Mouse (Mus musculus): ENCODE data around the gene Myt1l. TPM values are rescaled to one million over a fixed set of nuclear protein-coding genes. Genes with fewer than 3 reads are reported as not detected.

Myt1l gene
- total RNA-seq, 2 experiments from 2014 or later, result 4.5 to 6.7 TPM

DNA sequence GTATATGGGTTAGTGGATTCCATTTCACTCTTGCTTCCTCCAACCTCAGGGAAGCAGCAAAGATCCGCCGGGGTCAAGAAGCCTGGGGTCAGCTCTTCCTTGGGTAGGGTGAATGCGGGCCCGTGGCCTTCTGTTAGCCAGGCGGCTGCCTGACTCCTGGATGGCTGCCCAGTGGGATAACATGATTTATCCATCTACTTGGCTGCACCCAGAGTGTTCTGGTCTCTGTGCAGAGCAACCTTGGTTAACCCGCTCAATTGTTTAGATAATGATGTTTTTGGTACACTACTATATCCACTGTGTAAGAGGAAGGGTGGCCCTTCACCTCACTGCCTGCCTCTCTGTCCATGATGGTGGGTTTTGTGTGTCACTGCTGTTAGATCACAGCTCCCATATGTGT, 423.9 kb downstream of the Myt1l start:
- peak; percentile 34 to 54 for DNase-seq (ENCODE audit: low spot score in 2 of 2)

DNA sequence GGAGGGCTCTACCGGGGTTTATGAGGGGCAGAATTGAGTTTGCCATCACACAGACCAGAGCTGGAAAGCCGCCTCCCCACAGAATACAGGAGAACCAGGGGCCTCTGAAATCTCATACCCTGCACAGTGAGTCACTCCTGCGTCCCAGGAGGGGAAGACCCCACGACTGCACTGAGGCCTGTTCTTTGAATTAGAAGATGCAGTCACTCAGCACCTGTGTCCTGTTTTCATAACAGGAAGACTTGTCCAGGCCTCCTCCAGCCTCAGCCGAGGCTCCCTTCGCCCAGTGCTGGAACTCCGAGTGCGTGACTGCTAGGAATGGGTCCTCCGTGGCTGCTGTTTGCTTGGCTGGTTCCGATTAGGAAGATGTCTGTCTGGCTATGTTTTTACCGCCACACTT, 425.8 kb downstream of the Myt1l start:
- DNase-seq (ENCODE audit: low spot score in 2 of 2), result no peak

DNA sequence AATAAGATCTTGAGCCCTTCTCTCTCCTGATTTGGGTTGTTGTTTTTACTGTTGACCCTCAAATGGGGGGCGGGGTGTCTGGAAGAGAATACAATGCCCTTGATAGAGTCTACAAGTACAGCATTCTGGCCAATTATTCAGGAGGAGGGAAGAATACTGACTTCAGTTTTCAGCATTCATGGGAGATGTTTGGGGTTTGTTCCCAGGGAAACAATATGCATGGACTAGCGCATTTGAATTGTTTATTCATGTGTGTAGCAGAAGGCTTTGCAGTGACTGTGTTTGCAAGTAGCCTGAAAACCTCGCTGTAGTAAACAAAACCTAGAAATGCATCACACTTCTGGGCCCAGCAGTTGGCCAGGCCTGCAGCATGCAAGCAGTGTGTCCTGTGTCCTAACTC, 426.3 kb downstream of the Myt1l start:
- DNase-seq (ENCODE audit: low spot score in 2 of 2), result no peak

DNA sequence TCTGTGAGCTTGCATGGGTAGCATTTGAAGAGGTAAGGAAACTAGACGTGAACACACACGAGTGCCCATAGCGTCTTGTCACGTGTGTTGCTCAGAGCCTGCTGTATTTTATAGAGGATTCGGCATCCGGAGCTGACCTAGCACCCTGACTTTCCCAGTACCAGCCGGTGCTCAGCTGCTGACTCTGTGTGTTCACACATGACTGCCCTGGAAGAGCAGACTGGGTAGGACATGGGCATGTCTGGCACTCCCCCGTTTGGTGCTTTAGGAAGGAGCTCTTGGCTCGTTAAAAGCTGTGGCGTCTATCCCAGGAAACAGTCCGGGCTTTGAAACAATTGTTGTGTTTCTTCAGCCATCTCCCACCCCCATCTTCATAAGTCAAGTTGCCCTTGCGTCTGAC, 428.8 kb downstream of the Myt1l start:
- DNase-seq (ENCODE audit: low spot score in 2 of 2), result no peak

DNA sequence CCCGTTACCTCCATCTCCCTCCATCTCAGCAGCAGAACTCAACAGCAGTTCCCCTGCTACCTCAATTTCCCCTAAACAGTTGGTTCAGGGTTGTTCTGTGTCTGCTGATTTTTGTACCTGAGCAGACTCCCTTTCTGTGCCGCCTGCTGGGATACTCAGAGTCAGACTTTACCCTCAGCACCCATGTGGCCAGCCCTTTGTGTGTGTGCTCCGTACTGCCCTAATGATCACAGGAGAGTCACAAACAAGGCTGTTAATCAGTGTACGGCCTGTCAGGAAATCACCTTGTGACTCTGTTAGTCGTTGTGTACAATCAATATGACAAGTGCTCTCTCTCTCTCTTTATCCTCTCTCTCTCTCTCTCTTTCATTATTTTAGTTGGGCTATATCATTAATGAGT, 430.5 kb downstream of the Myt1l start:
- DNase-seq (ENCODE audit: low spot score in 2 of 2), result no peak

DNA sequence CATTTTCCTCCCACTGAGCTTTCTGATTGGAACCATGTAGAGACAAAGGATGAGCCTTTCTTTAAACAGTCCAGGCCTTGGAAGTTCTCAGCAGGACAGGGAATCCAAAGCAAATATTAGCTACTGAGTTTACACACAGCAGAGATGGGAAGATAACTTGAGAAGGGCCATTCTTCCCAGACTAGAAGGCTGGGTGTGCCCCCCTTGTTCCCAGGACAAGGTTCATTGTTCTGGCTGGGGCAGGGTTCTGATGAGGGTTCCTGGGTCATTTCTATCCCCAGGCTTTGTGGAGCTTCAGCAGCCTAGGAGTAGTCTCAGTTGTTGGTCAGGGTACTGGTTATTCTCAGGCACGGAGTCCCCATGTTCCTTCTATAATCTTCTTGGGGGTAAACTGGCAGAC, 432.9 kb downstream of the Myt1l start:
- DNase-seq (ENCODE audit: low spot score in 2 of 2), result no peak

DNA sequence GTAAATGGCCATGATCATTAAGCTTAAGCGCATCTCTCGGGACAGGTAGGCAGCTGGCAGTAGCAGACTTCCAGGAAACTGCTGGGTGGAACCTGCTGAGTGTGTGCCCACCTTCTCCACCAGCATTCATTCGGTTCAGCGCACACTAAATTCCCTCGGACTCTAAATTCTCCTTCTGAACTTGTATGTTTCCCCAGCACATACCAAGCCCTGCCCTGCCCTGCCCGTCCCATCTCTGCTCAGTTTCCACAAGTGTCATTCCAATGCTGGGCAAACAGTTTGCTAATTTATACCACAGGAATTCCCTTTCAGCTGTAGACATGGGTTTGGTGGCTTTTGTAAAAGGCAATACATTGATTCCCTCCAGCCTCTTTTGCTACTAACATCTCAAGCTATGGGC, 436.8 kb downstream of the Myt1l start:
- DNase-seq (ENCODE audit: low spot score in 2 of 2), result no peak

DNA sequence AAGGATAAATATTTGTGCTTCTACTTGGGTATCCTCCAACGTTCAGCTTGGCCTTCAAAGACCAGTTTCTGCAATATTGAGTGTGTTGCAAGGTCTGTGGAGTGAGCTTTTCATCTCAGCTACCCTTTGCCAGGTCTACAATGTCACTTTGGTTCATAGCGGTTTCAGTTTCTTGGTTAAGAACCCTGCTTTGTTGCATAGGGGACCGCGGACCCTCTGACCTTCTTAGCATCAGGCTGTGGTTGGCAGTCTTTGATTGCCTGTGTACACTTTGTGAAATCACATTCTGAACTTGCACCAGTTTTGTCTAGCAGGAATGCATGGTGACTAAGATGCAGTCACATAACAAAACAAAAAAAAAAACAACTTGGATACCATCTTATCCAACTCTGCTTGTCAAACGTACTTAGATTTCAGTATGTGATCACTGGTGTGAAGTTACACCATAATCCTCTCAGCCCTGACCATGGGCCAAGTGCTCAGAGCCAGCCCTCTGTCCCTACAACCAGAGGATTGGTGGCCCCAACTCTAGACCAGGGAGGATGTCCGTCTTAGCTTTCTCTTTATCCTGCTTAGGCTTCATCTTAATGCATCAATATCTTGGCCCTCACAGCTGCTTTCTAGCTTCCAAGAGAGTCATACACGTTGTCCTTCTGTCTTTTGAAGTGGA, 443.7 kb downstream of the Myt1l start:
- no peak for DNase-seq (ENCODE audit: low spot score in 2 of 2)

DNA sequence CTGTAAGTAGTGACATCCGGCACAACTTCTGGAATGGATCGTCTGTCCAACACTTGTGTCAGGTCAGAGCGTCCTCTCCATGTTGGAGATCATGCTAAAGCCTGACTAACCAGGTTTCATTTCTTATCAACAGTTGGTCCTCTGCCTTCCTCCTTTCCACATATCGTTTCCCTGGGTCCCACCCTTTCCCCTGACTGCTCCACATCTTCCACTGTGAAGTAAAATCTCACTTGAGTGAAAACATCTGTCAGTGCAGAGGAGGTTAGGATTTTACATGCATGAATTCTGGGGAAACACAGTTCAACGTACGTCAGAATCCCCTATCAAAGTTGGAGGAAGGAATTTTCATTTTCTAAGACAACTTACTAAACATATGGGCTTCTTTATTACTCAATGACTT, 444.3 kb downstream of the Myt1l start:
- no peak for DNase-seq (ENCODE audit: low spot score in 2 of 2)
